Mouse (Mus musculus) kidney, adult 2 months (tissue): ENCODE data around the gene Prrxl1.

Source experiments
- CTCF ChIP-seq: fragments of 200-500 bp; conservative IDR thresholded peaks from 2 replicates; pipeline ENCODE4 v1.5.1; 2011; ENCODE audit warnings: low read depth, mild to moderate bottlenecking, control low read depth, low read length, moderate library complexity, mixed read lengths; ENCODE audit not compliant: insufficient read depth, insufficient read length
- POLR2A ChIP-seq: fragments of 200-500 bp; IDR thresholded peaks from one replicate; pipeline ENCODE4 v1.6.1; 2011; ENCODE audit warnings: low read depth, low read length, control low read depth

DNA sequence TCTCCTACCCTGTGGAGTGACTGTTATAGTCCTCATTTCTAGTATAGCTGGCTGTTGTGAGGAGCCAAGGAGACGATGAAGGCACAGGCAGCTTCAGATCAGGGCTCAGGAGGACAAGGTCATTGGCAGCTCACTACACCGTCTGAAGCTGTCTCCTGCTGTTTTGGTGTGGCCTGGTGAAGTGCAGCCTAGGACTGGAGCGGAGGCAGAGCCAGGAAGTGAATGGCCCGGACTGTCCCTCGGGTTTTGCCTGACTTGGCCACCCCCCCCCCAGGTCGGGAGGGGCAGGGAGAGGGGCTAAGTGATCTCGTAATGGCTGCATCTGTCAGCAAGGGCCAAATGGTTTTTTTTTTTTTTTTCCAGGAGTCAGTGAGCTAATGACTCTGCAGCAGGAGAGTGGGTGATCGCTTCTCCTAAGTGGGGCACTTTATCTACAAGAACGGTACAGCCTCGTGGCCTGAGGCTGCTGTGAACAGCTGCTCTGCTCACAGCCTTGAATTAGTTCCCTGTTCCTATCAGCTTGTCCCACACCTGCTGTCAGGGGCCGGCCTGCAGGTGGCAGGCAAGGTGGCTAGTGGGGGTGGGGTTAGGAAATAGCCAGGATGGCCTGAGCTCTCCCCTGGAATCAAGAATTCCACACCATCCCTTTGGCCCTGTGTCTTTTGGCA is 34.9 kb downstream of the Prrxl1 start:
- TF ChIP-seq CTCF, result no peak
- no peak for TF ChIP-seq POLR2A
